Mouse (Mus musculus) MEL (cell line): ENCODE measurements around the gene Trmt1.

Source experiments
- CTCF ChIP-seq, 3 experiments: IDR thresholded peaks in 2 of 3; conservative IDR thresholded peaks in 1 of 3; 2 replicates each; pipeline ENCODE4 v1.5.1; 2011 to 2012; ENCODE audit warnings: low read length in 3 of 3, low read depth in 2 of 3, mild to moderate bottlenecking in 2 of 3, improper control_type of control experiment in 1 of 3, inconsistent platforms in 1 of 3, mixed read lengths in 1 of 3, moderate library complexity in 1 of 3; ENCODE audit not compliant: control insufficient read depth in 1 of 3, insufficient read depth in 1 of 3, poor library complexity in 1 of 3, severe bottlenecking in 1 of 3
- E2F4 ChIP-seq: IDR thresholded peaks from 2 replicates; pipeline ENCODE4 v1.6.1; 2011; ENCODE audit warnings: low read depth, low read length, improper control_type of control experiment, borderline replicate concordance
- HCFC1 ChIP-seq: IDR thresholded peaks from 2 replicates; pipeline ENCODE4 v1.6.1; 2012; ENCODE audit warnings: low read depth, mild to moderate bottlenecking, inconsistent platforms, low read length, improper control_type of control experiment, moderate library complexity
- MAX ChIP-seq: IDR thresholded peaks from 2 replicates; pipeline ENCODE4 v1.6.1; 2011; ENCODE audit warnings: low read length, improper control_type of control experiment
- MXI1 ChIP-seq: IDR thresholded peaks from 2 replicates; pipeline ENCODE4 v1.6.1; 2011; ENCODE audit warnings: mild to moderate bottlenecking, low read depth, low read length, improper control_type of control experiment
- POLR2A ChIP-seq, 2 experiments: IDR thresholded peaks; 2 replicates each; pipeline ENCODE4 v1.6.1; 2011 to 2012; ENCODE audit warnings: low read length in 2 of 2, mild to moderate bottlenecking in 2 of 2, control low read depth in 1 of 2, improper control_type of control experiment in 1 of 2, low read depth in 1 of 2, moderate library complexity in 1 of 2; ENCODE audit not compliant: control insufficient read depth in 1 of 2, insufficient read depth in 1 of 2, poor library complexity in 1 of 2
- RCOR1 ChIP-seq: IDR thresholded peaks from 2 replicates; pipeline ENCODE4 v1.6.1; 2012; ENCODE audit warnings: low read depth, mild to moderate bottlenecking, inconsistent platforms, low read length, improper control_type of control experiment
- TCF12 ChIP-seq: IDR thresholded peaks from 2 replicates; pipeline ENCODE4 v1.6.1; 2014; ENCODE audit warnings: low read depth, mild to moderate bottlenecking, inconsistent platforms, low read length, improper control_type of control experiment, moderate library complexity
- USF1 ChIP-seq: IDR thresholded peaks from 2 replicates; pipeline ENCODE4 v1.6.1; 2014; ENCODE audit warnings: low read depth, mild to moderate bottlenecking, inconsistent platforms, low read length, improper control_type of control experiment, moderate library complexity
- USF2 ChIP-seq, 2 experiments: IDR thresholded peaks; 2 replicates each; pipeline ENCODE4 v1.6.1; 2011 to 2012; ENCODE audit warnings: improper control_type of control experiment in 2 of 2, low read length in 2 of 2, borderline replicate concordance in 1 of 2, inconsistent platforms in 1 of 2, low read depth in 1 of 2, mild to moderate bottlenecking in 1 of 2; ENCODE audit not compliant: insufficient read depth in 1 of 2
- ZC3H11A ChIP-seq: IDR thresholded peaks from 2 replicates; pipeline ENCODE4 v1.6.1; 2012; ENCODE audit warnings: low read depth, mild to moderate bottlenecking, inconsistent platforms, low read length, improper control_type of control experiment

DNA sequence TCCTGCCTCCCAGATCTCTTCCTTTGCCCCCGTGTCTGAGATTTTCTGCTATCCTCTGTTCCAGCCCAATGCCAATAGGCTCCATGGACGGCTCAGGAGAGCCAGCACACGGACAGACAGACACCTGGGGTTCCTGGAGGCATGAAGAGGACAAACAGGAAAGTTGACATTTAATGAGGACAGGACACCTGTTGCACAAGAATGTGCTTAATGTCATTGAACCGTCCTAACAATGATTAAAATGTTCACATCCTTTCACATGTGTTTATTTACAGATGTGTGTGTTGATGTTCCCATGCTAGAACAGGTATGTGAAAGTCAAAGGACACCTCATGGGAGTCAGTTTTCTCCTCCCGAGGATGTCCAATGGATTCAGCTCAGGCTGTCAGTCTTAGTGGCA lies 43.1 kb upstream of the Trmt1 start:
- no peak for TF ChIP-seq E2F4
- TF ChIP-seq ZC3H11A: no peak
- no peak for TF ChIP-seq POLR2A (IDR thresholded peaks at IDR 0.05; ENCODE audit: control insufficient read depth in 1 of 2, insufficient read depth in 1 of 2, low read depth in 1 of 2, low read length in 2 of 2, poor library complexity in 1 of 2)
- TF ChIP-seq CTCF (IDR thresholded peaks at IDR 0.05 in 2 of 3, conservative IDR thresholded peaks at IDR 0.05 in 1 of 3; ENCODE audit: control insufficient read depth in 1 of 3, insufficient read depth in 1 of 3, low read depth in 2 of 3, low read length in 3 of 3, poor library complexity in 1 of 3, severe bottlenecking in 1 of 3): no peak
- no peak for TF ChIP-seq HCFC1
- TF ChIP-seq TCF12: no peak
- TF ChIP-seq MXI1: no peak
- TF ChIP-seq RCOR1: no peak
- TF ChIP-seq MAX: no peak
- TF ChIP-seq USF1: no peak
- TF ChIP-seq USF2 (IDR thresholded peaks at IDR 0.05; ENCODE audit: borderline replicate concordance in 1 of 2, insufficient read depth in 1 of 2, low read depth in 1 of 2, low read length in 2 of 2): no peak
